Mouse (Mus musculus) CH12.LX (cell line): ENCODE results near the gene Aldh4a1. TPM values are rescaled to one million over a fixed set of nuclear protein-coding genes. Genes with fewer than 3 reads are reported as not detected.

ENCODE experiments used
- DNase-seq: peaks from one replicate; pipeline ENCODE4 v3.0.0-alpha.2; 2013; ENCODE audit errors: extremely low read depth
- H3K27ac ChIP-seq: 2 replicates; pipeline ENCODE4 v1.5.1; 2012; ENCODE audit warnings: low read depth, mild to moderate bottlenecking, control low read depth, moderate library complexity; ENCODE audit not compliant: insufficient read depth
- H3K27me3 ChIP-seq: replicated peaks from 2 replicates; pipeline ENCODE3; 2012; ENCODE audit warnings: inconsistent platforms
- H3K36me3 ChIP-seq, 2 experiments: replicated peaks in 1 of 2; 2 replicates each; pipeline versions ENCODE3 to v1.6.1; 2012; ENCODE audit warnings: inconsistent platforms in 1 of 2, low read length in 1 of 2, mild to moderate bottlenecking in 1 of 2, mixed read lengths in 1 of 2, moderate library complexity in 1 of 2; ENCODE audit not compliant: control insufficient read depth in 1 of 2, insufficient read depth in 1 of 2
- H3K4me1 ChIP-seq, 2 experiments: 2 replicates each; pipeline ENCODE4 v1.6.1; 2012; ENCODE audit warnings: inconsistent platforms in 1 of 2, moderate library complexity in 1 of 2; ENCODE audit not compliant: insufficient read depth in 2 of 2, control insufficient read depth in 1 of 2
- H3K4me2 ChIP-seq: 2 replicates; pipeline ENCODE4 v1.6.1; 2012; ENCODE audit warnings: low read depth, mild to moderate bottlenecking, control low read depth; ENCODE audit not compliant: poor library complexity, insufficient read depth, severe bottlenecking
- H3K4me3 ChIP-seq, 3 experiments: fragments of 150-350 bp in 1 of 3; sonication (generic) in 1 of 3; replicated peaks in 1 of 3; 2 replicates each; pipeline versions ENCODE3 to v1.5.1; 2011 to 2012; ENCODE audit warnings: low read depth in 2 of 3, low read length in 2 of 3, mild to moderate bottlenecking in 2 of 3, moderate library complexity in 2 of 3, control low read depth in 1 of 3, improper control_type of control experiment in 1 of 3, inconsistent platforms in 1 of 3, mixed read lengths in 1 of 3; ENCODE audit not compliant: poor library complexity in 1 of 3
- H3K79me2 ChIP-seq: replicated peaks from 2 replicates; pipeline ENCODE4 v1.6.1; 2012; ENCODE audit warnings: mild to moderate bottlenecking, moderate library complexity; ENCODE audit not compliant: control insufficient read depth, poor library complexity, insufficient read depth, severe bottlenecking; ENCODE audit errors: extremely low read depth
- H3K9ac ChIP-seq: 2 replicates; pipeline ENCODE4 v1.6.1; 2012; ENCODE audit warnings: low read depth, mild to moderate bottlenecking, control low read depth, moderate library complexity; ENCODE audit not compliant: insufficient read depth
- H3K9me3 ChIP-seq: replicated peaks from 2 replicates; pipeline ENCODE3; 2012; ENCODE audit warnings: low read length, inconsistent platforms, mixed read lengths
- BHLHE40 ChIP-seq: IDR thresholded peaks from 2 replicates; pipeline ENCODE4 v1.6.1; 2011; ENCODE audit warnings: mild to moderate bottlenecking, low read depth, low read length, improper control_type of control experiment
- CHD2 ChIP-seq: IDR thresholded peaks from 2 replicates; pipeline ENCODE4 v1.6.1; 2011; ENCODE audit warnings: low read length, improper control_type of control experiment
- CTCF ChIP-seq, 2 experiments: IDR thresholded peaks in 1 of 2; conservative IDR thresholded peaks in 1 of 2; 2 replicates each; pipeline ENCODE4 v1.5.1; 2011 to 2012; ENCODE audit warnings: low read depth in 2 of 2, low read length in 2 of 2, improper control_type of control experiment in 1 of 2, inconsistent platforms in 1 of 2, mild to moderate bottlenecking in 1 of 2, moderate library complexity in 1 of 2
- E2F4 ChIP-seq: IDR thresholded peaks from 2 replicates; pipeline ENCODE4 v1.6.1; 2011; ENCODE audit warnings: low read depth, low read length, improper control_type of control experiment; ENCODE audit not compliant: insufficient replicate concordance
- ELF1 ChIP-seq: IDR thresholded peaks from 2 replicates; pipeline ENCODE4 v1.6.1; 2014; ENCODE audit warnings: low read depth, mild to moderate bottlenecking, inconsistent platforms, low read length, improper control_type of control experiment
- EP300 ChIP-seq: IDR thresholded peaks from 2 replicates; pipeline ENCODE4 v1.6.1; 2011; ENCODE audit warnings: low read length, improper control_type of control experiment
- ETS1 ChIP-seq: conservative IDR thresholded peaks from 2 replicates; pipeline ENCODE4 v1.6.1; 2012; ENCODE audit warnings: low read depth, mild to moderate bottlenecking, inconsistent platforms, low read length, improper control_type of control experiment, moderate library complexity
- IRF4 ChIP-seq: IDR thresholded peaks from 2 replicates; pipeline ENCODE4 v1.6.1; 2014; ENCODE audit warnings: low read depth, mild to moderate bottlenecking, inconsistent platforms, low read length, improper control_type of control experiment
- JUND ChIP-seq: conservative IDR thresholded peaks from 2 replicates; pipeline ENCODE4 v1.6.1; 2011; ENCODE audit warnings: low read depth, low read length, improper control_type of control experiment
- MAX ChIP-seq: IDR thresholded peaks from 2 replicates; pipeline ENCODE4 v1.6.1; 2011; ENCODE audit warnings: low read length, improper control_type of control experiment
- MEF2A ChIP-seq: IDR thresholded peaks from 2 replicates; pipeline ENCODE4 v1.6.1; 2014; ENCODE audit warnings: low read depth, mild to moderate bottlenecking, inconsistent platforms, low read length, improper control_type of control experiment, borderline replicate concordance
- MXI1 ChIP-seq: IDR thresholded peaks from 2 replicates; pipeline ENCODE4 v1.6.1; 2011; ENCODE audit warnings: mild to moderate bottlenecking, low read depth, low read length, improper control_type of control experiment
- NELFE ChIP-seq: IDR thresholded peaks from 2 replicates; pipeline ENCODE4 v1.6.1; 2011; ENCODE audit warnings: low read depth, low read length, improper control_type of control experiment
- NRF1 ChIP-seq: IDR thresholded peaks from 2 replicates; pipeline ENCODE4 v1.6.1; 2014; ENCODE audit warnings: low read depth, mild to moderate bottlenecking, inconsistent platforms, low read length, improper control_type of control experiment, moderate library complexity
- POLR2A ChIP-seq: IDR thresholded peaks from 2 replicates; pipeline ENCODE4 v1.6.1; 2011; ENCODE audit warnings: low read depth, mild to moderate bottlenecking, improper control_type of control experiment, low read length
- RCOR1 ChIP-seq: conservative IDR thresholded peaks from 2 replicates; pipeline ENCODE4 v1.6.1; 2012; ENCODE audit warnings: low read depth, mild to moderate bottlenecking, inconsistent platforms, low read length, improper control_type of control experiment
- SIN3A ChIP-seq: IDR thresholded peaks from 2 replicates; pipeline ENCODE4 v1.6.1; 2012; ENCODE audit warnings: low read length, improper control_type of control experiment, inconsistent platforms
- TBP ChIP-seq: conservative IDR thresholded peaks from 2 replicates; pipeline ENCODE4 v1.6.1; 2011; ENCODE audit warnings: low read depth, low read length, improper control_type of control experiment
- TCF12 ChIP-seq: IDR thresholded peaks from 2 replicates; pipeline ENCODE4 v1.6.1; 2014; ENCODE audit warnings: low read depth, mild to moderate bottlenecking, inconsistent platforms, low read length, improper control_type of control experiment
- UBTF ChIP-seq: IDR thresholded peaks from 2 replicates; pipeline ENCODE4 v1.6.1; 2012; ENCODE audit warnings: low read depth, mild to moderate bottlenecking, inconsistent platforms, low read length, improper control_type of control experiment, moderate library complexity
- ZKSCAN1 ChIP-seq: IDR thresholded peaks from 2 replicates; pipeline ENCODE4 v1.6.1; 2012; ENCODE audit warnings: low read depth, inconsistent platforms, low read length, improper control_type of control experiment, borderline replicate concordance
- ZNF384 ChIP-seq: IDR thresholded peaks from 2 replicates; pipeline ENCODE4 v1.6.1; 2012; ENCODE audit warnings: low read depth, low read length, improper control_type of control experiment, inconsistent platforms
- dilution Hi-C: fragments of 300-500 bp; cut with MboI; formaldehyde crosslinking; loops from 2 replicates; pipeline ENCODE4 v1.14.3; 2020; ENCODE audit warnings: low sequenced_read_pairs; ENCODE audit not compliant: extremely low pct_unique_long_range_greater_than_20kb, extremely low pct_ligation_motif_present
- in situ Hi-C: fragments of 300-500 bp; cut with MboI; formaldehyde crosslinking; loops from 3 replicates; pipeline ENCODE4 v1.14.3; 2019; ENCODE audit warnings: low sequenced_read_pairs, low pct_ligation_motif_present, low pct_unique_long_range_greater_than_20kb, mixed read lengths
- polyA plus RNA-seq: library from polyadenylated mRNA; unstranded; fragments of >175 nt; gene quantifications from 2 replicates; pipeline ENCODE4 v1.2.1, GENCODE M21; 2012; ENCODE audit warnings: low read depth; ENCODE audit not compliant: insufficient read length
- total RNA-seq, 2 experiments: library from RNA; depleted of rRNA; stranded (reverse); fragments of 300-350 nt in 1 of 2; fragments of >200 nt in 1 of 2; gene quantifications; 2 replicates each; pipeline ENCODE4 v1.2.3; 2012 to 2014

Gene Aldh4a1
- total and polyA plus RNA-seq, 3 experiments: 6.5 to 18.0 (median 6.5) TPM

- TF ChIP-seq TCF12: no peak
- TF ChIP-seq CTCF (conservative IDR thresholded peaks at IDR 0.05 in 1 of 2, IDR thresholded peaks at IDR 0.05 in 1 of 2; ENCODE audit: low read depth in 2 of 2, low read length in 2 of 2): no peak
- TF ChIP-seq TBP: no peak
Measured at GRCm38 (mm10) chr4:139638356-139638755, 15.7 kb downstream of the Aldh4a1 start (continued).

- TF ChIP-seq ZNF384: no peak
- peak; percentile 54; the same call in 1 of the 2 replicates for TF ChIP-seq MXI1
- TF ChIP-seq RCOR1: no peak
- 0 out of 2 replicates have a peak, but pooled peaks have one; percentile 20 for TF ChIP-seq MEF2A
- peak; percentile 46 for TF ChIP-seq ETS1
- TF ChIP-seq NELFE: no peak
- 0 out of 2 replicates have a peak, but pooled peaks have one; percentile 1 for TF ChIP-seq ELF1
- TF ChIP-seq CHD2: no peak
- TF ChIP-seq UBTF: peak; percentile 67; the same call in 1 of the 2 replicates
- TF ChIP-seq MAX: no peak
- TF ChIP-seq E2F4: no peak
- no peak for TF ChIP-seq ZKSCAN1
- peak; percentile 8; the same call in 1 of the 2 replicates for TF ChIP-seq EP300
- TF ChIP-seq IRF4: no peak
- peak; percentile 55; the same call in 1 of the 2 replicates for TF ChIP-seq TCF12
- no peak for TF ChIP-seq SIN3A
- TF ChIP-seq NRF1: no peak
- TF ChIP-seq POLR2A: no peak
- peak; percentile 72 for TF ChIP-seq BHLHE40
- TF ChIP-seq TBP: no peak
- TF ChIP-seq, all 38 proteins: peak for 8
- H3K9ac ChIP-seq: no peak overlapping the region
- peak; percentile 70 for DNase-seq
- no peaks in the 10 kb centered on the region for H3K79me2 ChIP-seq
- peaks cover 20 to 27% of the 10 kb centered on the region in 2 experiments for H3K4me1 ChIP-seq
- no peaks in the 10 kb centered on the region for H3K9me3 ChIP-seq
- dilution Hi-C loops (no loop called here), in situ Hi-C loops (no loop called here)
- peaks cover 31 to 49% of the 10 kb centered on the region in 2 experiments for H3K36me3 ChIP-seq
- peak overlapping the region; percentile 26 for H3K4me2 ChIP-seq
- H3K4me3 ChIP-seq: no peak overlapping the region
- no peaks in the 10 kb centered on the region for H3K27me3 ChIP-seq
- peak overlapping the region; percentile 10 for H3K27ac ChIP-seq
Measured at GRCm38 (mm10) chr4:139639801-139640200, 17.1 kb downstream of the Aldh4a1 start.

- Histone ChIP-seq H3K4me3 (no peak overlapping the region), H3K36me3 (peaks cover 31 to 49% of the 10 kb centered on the region in 2 experiments), H3K27me3 (no peaks in the 10 kb centered on the region), H3K9ac (no peak overlapping the region), H3K4me2 (peak overlapping the region; percentile 26), H3K79me2 (no peaks in the 10 kb centered on the region), H3K9me3 (no peaks in the 10 kb centered on the region), H3K27ac (peak overlapping the region; percentile 10), H3K4me1 (peaks cover 20 to 27% of the 10 kb centered on the region in 2 experiments)
- peak; percentile 58 for DNase-seq
- in situ Hi-C loops (no loop called here), dilution Hi-C loops (no loop called here)
- TF ChIP-seq TCF12 (peak; percentile 72), BHLHE40 (peak; percentile 40; the same call in 1 of the 2 replicates), CHD2 (peak; percentile 13; the same call in 1 of the 2 replicates), JUND (no peak)
Measured at GRCm38 (mm10) chr4:139640333-139640732, 17.7 kb downstream of the Aldh4a1 start.
